Mouse (Mus musculus) ES-E14 (cell line): ENCODE results near the gene Pygo2.

ENCODE experiments used
- CHD2 ChIP-seq: IDR thresholded peaks from 2 replicates; pipeline ENCODE4 v1.6.1; 2014; ENCODE audit warnings: mild to moderate bottlenecking, low read depth, low read length, inconsistent platforms
- HCFC1 ChIP-seq: IDR thresholded peaks from 2 replicates; pipeline ENCODE4 v1.6.1; 2012; ENCODE audit warnings: low read length, inconsistent platforms, borderline replicate concordance; ENCODE audit not compliant: insufficient read depth

GRCm38 (mm10) chr3:89449541-89449940, 19.5 kb downstream of the Pygo2 start:
- TF ChIP-seq HCFC1, result no peak
- no peak for TF ChIP-seq CHD2
